Mouse (Mus musculus): ENCODE results near the gene Ankfn1. TPM values are rescaled to one million over a fixed set of nuclear protein-coding genes. Genes with fewer than 3 reads are reported as not detected.

The Ankfn1 gene
- polyA plus RNA-seq, 1 experiment from 2014 or later, result 4.2 TPM

GRCm38 (mm10) chr11:89551441-89551840 lies 226.0 kb downstream of the Ankfn1 start:
- Histone ChIP-seq H3K27ac (replicated peaks) (no peak overlapping the region), H3K9ac (replicated peaks) (no peak overlapping the region), H3K36me3 (no peaks in the 10 kb centered on the region), H3K27me3 (no peaks in the 10 kb centered on the region), H3K4me3 (no peak overlapping the region), H3K4me1 (no peaks in the 10 kb centered on the region), H3K9me3 (no peaks in the 10 kb centered on the region), H3K4me2 (replicated peaks) (no peak overlapping the region)
- 93% methylated on average over 11 of the region's 11 CpGs for WGBS
- ATAC-seq (replicated peaks), result no peak

DNA sequence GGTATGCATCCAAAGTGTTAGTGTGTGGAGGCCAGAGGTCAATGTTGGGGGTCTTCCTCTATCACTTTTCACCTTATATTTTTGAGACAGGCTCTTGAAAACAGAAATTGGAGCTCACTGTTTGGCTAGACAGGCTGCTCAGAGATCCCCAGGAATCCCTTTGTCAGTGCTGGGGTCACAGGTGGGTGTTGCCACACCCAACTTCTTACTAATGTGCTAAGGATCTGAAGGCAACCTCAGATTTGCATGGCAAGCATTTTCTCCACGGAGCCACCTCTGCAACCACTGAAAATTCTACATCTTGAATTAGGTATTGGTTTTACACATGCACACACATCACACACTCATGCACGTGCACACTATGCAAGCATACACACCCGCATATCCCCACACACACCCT lies 226.5 kb downstream of the Ankfn1 start:
- H3K9ac ChIP-seq (replicated peaks), result no peak overlapping the region
- no peak for ATAC-seq (replicated peaks)
- WGBS, result 88% methylated on average over 3 of the region's 3 CpGs
- no peaks in the 10 kb centered on the region for H3K9me3 ChIP-seq
- no peak overlapping the region for H3K27ac ChIP-seq (replicated peaks)
- no peaks in the 10 kb centered on the region for H3K4me1 ChIP-seq
- no peaks in the 10 kb centered on the region for H3K36me3 ChIP-seq
- H3K4me3 ChIP-seq, result no peak overlapping the region
- H3K4me2 ChIP-seq (replicated peaks), result no peak overlapping the region
- no peaks in the 10 kb centered on the region for H3K27me3 ChIP-seq

GRCm38 (mm10) chr11:89548786-89549185 lies 228.7 kb downstream of the Ankfn1 start:
- ATAC-seq (replicated peaks), result no peak
- Histone ChIP-seq H3K36me3 (no peaks in the 10 kb centered on the region), H3K4me1 (peaks cover 6% of the 10 kb centered on the region; the same call in 1 of the 2 replicates), H3K9ac (replicated peaks) (no peak overlapping the region), H3K27me3 (no peaks in the 10 kb centered on the region), H3K27ac (replicated peaks) (no peak overlapping the region), H3K4me2 (replicated peaks) (no peak overlapping the region), H3K9me3 (no peaks in the 10 kb centered on the region), H3K4me3 (no peak overlapping the region)
- WGBS, result 54% methylated on average over 4 of the region's 4 CpGs

DNA sequence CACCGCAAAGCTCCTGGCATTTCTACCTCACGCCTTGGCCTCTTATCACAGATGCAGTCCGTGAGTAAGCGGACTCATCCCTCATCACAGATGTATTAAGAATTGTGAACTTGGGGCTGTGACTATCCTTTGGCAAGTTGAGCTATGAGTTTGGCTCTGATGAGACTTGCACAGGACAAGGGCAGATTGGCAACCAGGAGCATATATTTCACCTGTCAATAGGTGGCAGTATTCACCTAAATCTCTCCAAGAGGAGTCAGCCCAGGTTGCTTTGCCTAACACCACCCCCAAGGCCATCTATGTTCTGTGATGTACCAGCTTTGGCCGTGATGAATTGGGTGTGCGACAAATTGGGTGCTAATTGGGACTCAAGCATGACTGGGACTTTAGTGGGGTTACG lies 231.3 kb downstream of the Ankfn1 start:
- Histone ChIP-seq H3K27ac (replicated peaks) (no peak overlapping the region), H3K4me1 (peaks cover 6% of the 10 kb centered on the region; the same call in 1 of the 2 replicates), H3K36me3 (no peaks in the 10 kb centered on the region), H3K27me3 (no peaks in the 10 kb centered on the region), H3K9me3 (no peaks in the 10 kb centered on the region), H3K9ac (replicated peaks) (no peak overlapping the region), H3K4me2 (replicated peaks) (no peak overlapping the region), H3K4me3 (no peak overlapping the region)
- 33% methylated on average over 7 of the region's 7 CpGs for WGBS
- peak; percentile 29; the same call in 1 of the 2 replicates for ATAC-seq (replicated peaks)

GRCm38 (mm10) chr11:89544856-89545817 lies 232.3 kb downstream of the Ankfn1 start:
- Histone ChIP-seq H3K4me1 (peaks cover 6% of the 10 kb centered on the region; the same call in 1 of the 2 replicates), H3K9me3 (no peaks in the 10 kb centered on the region), H3K27ac (replicated peaks) (no peak overlapping the region), H3K4me3 (peak overlapping the region; percentile 4; the same call in 1 of the 2 replicates), H3K9ac (replicated peaks) (no peak overlapping the region), H3K27me3 (no peaks in the 10 kb centered on the region), H3K36me3 (no peaks in the 10 kb centered on the region), H3K4me2 (replicated peaks) (peak overlapping the region; percentile 39)
- WGBS, result 3% methylated on average over 29 of the region's 29 CpGs
- ATAC-seq (replicated peaks), result no peak

GRCm38 (mm10) chr11:89538376-89538775 lies 239.1 kb downstream of the Ankfn1 start:
- no peak for ATAC-seq (replicated peaks)
- no peaks in the 10 kb centered on the region for H3K27me3 ChIP-seq
- peaks cover 3% of the 10 kb centered on the region; the same call in 1 of the 2 replicates for H3K4me1 ChIP-seq
- no peak overlapping the region for H3K4me3 ChIP-seq
- WGBS, result 52% methylated on average over 8 of the region's 8 CpGs
- no peak overlapping the region for H3K4me2 ChIP-seq (replicated peaks)
- no peak overlapping the region for H3K9ac ChIP-seq (replicated peaks)
- no peaks in the 10 kb centered on the region for H3K9me3 ChIP-seq
- H3K36me3 ChIP-seq, result no peaks in the 10 kb centered on the region
- no peak overlapping the region for H3K27ac ChIP-seq (replicated peaks)

- Histone ChIP-seq H3K27ac (replicated peaks) (no peak overlapping the region), H3K36me3 (no peaks in the 10 kb centered on the region), H3K9me3 (no peaks in the 10 kb centered on the region), H3K4me3 (no peak overlapping the region), H3K27me3 (no peaks in the 10 kb centered on the region), H3K4me2 (replicated peaks) (no peak overlapping the region), H3K4me1 (peaks cover 8% of the 10 kb centered on the region), H3K9ac (replicated peaks) (no peak overlapping the region)
- no peak for ATAC-seq (replicated peaks)
- WGBS, result 78% methylated on average over 4 of the region's 4 CpGs
These were observed 249.5 kb downstream of the Ankfn1 start for GRCm38 (mm10) chr11:89527800-89528430.

GRCm38 (mm10) chr11:89515501-89515901 lies 262.0 kb downstream of the Ankfn1 start:
- no peak overlapping the region for H3K4me3 ChIP-seq
- ATAC-seq (replicated peaks), result peak; percentile 72; the same call in 1 of the 2 replicates
- peaks cover 3% of the 10 kb centered on the region for H3K4me1 ChIP-seq
- H3K9ac ChIP-seq (replicated peaks), result no peak overlapping the region
- H3K4me2 ChIP-seq (replicated peaks), result no peak overlapping the region
- WGBS, result 41% methylated on average over 9 of the region's 9 CpGs
- 0 out of 2 replicates have a peak, but pooled peaks cover 3% of the 10 kb centered on the region for H3K27me3 ChIP-seq
- H3K9me3 ChIP-seq, result no peaks in the 10 kb centered on the region
- no peak overlapping the region for H3K27ac ChIP-seq (replicated peaks)
- H3K36me3 ChIP-seq, result no peaks in the 10 kb centered on the region

GRCm38 (mm10) chr11:89508675-89509324 lies 268.7 kb downstream of the Ankfn1 start:
- Histone ChIP-seq H3K4me1 (peaks cover 28% of the 10 kb centered on the region), H3K36me3 (no peaks in the 10 kb centered on the region), H3K27me3 (peaks cover 3% of the 10 kb centered on the region; the same call in 1 of the 2 replicates), H3K4me3 (no peak overlapping the region), H3K27ac (replicated peaks) (no peak overlapping the region), H3K4me2 (replicated peaks) (no peak overlapping the region), H3K9me3 (no peaks in the 10 kb centered on the region), H3K9ac (replicated peaks) (no peak overlapping the region)
- WGBS, result 2% methylated on average over 11 of the region's 11 CpGs
- peak; percentile 46; the same call in 1 of the 2 replicates for ATAC-seq (replicated peaks)

GRCm38 (mm10) chr11:89506595-89507245 lies 270.7 kb downstream of the Ankfn1 start:
- Histone ChIP-seq H3K36me3 (no peaks in the 10 kb centered on the region), H3K9me3 (no peaks in the 10 kb centered on the region), H3K4me3 (no peak overlapping the region), H3K4me1 (peaks cover 33% of the 10 kb centered on the region), H3K27me3 (peaks cover 5% of the 10 kb centered on the region; the same call in 1 of the 2 replicates), H3K4me2 (replicated peaks) (no peak overlapping the region), H3K9ac (replicated peaks) (no peak overlapping the region), H3K27ac (replicated peaks) (no peak overlapping the region)
- ATAC-seq (replicated peaks), result peak; percentile 41; the same call in 1 of the 2 replicates
- 21% methylated on average over 11 of the region's 11 CpGs for WGBS

GRCm38 (mm10) chr11:89505046-89505445 lies 272.4 kb downstream of the Ankfn1 start:
- H3K4me2 ChIP-seq (replicated peaks), result no peak overlapping the region
- no peak for ATAC-seq (replicated peaks)
- no peak overlapping the region for H3K27ac ChIP-seq (replicated peaks)
- H3K4me1 ChIP-seq, result peaks cover 38% of the 10 kb centered on the region
- H3K4me3 ChIP-seq, result no peak overlapping the region
- WGBS, result 90% methylated on average over 7 of the region's 7 CpGs
- peaks cover 5% of the 10 kb centered on the region; the same call in 1 of the 2 replicates for H3K27me3 ChIP-seq
- no peak overlapping the region for H3K9ac ChIP-seq (replicated peaks)
- H3K36me3 ChIP-seq, result no peaks in the 10 kb centered on the region
- H3K9me3 ChIP-seq, result no peaks in the 10 kb centered on the region

Measured in forebrain, embryonic 15.5 days (tissue).